Mouse (Mus musculus) CH12.LX (cell line): ENCODE data around the gene Styxl1.

Source experiments
- CTCF ChIP-seq, 2 experiments: IDR thresholded peaks in 1 of 2; conservative IDR thresholded peaks in 1 of 2; 2 replicates each; pipeline ENCODE4 v1.5.1; 2011 to 2012; ENCODE audit warnings: low read depth in 2 of 2, low read length in 2 of 2, improper control_type of control experiment in 1 of 2, inconsistent platforms in 1 of 2, mild to moderate bottlenecking in 1 of 2, moderate library complexity in 1 of 2
- E2F4 ChIP-seq: IDR thresholded peaks from 2 replicates; pipeline ENCODE4 v1.6.1; 2011; ENCODE audit warnings: low read depth, low read length, improper control_type of control experiment; ENCODE audit not compliant: insufficient replicate concordance
- POLR2A ChIP-seq: IDR thresholded peaks from 2 replicates; pipeline ENCODE4 v1.6.1; 2011; ENCODE audit warnings: low read depth, mild to moderate bottlenecking, improper control_type of control experiment, low read length

DNA sequence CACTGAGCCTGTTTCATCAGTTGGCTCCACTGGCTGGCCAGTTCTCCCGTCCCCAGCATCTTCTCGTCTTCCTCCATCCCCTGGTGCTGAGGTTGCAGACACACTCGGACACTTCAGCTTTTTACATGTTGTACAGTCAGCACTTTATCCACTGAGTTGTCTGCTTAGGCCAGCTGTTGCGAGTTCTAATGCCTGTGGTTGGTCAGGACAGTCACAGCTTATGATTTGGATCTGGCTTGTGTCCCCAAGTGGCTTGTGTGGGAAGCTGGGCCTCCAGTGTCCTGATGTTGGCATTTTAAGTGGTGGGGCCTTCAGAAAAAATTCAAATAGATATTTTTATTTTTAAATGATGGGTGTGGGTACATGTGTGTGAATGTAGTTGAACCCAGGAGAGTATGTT is 72.8 kb downstream of the Styxl1 start:
- TF ChIP-seq POLR2A (no peak), CTCF (conservative IDR thresholded peaks at IDR 0.05 in 1 of 2, IDR thresholded peaks at IDR 0.05 in 1 of 2; ENCODE audit: low read depth in 2 of 2, low read length in 2 of 2) (no peak), E2F4 (no peak)
